Mouse (Mus musculus) C2C12 (cell line): ENCODE results near the gene Wwtr1. TPM values are rescaled to one million over a fixed set of nuclear protein-coding genes. Genes with fewer than 3 reads are reported as not detected.

ENCODE experiments used
- H3K27me3 ChIP-seq: one replicate; pipeline ENCODE4 v1.6.1; 2011; ENCODE audit not compliant: control insufficient read depth, insufficient read depth, insufficient read length
- H3K36me3 ChIP-seq: one replicate; pipeline ENCODE4 v1.6.1; 2011; ENCODE audit not compliant: control insufficient read depth, insufficient read depth
- H3K4me3 ChIP-seq: one replicate; pipeline ENCODE4 v1.5.1; 2011; ENCODE audit warnings: mild to moderate bottlenecking, control low read depth; ENCODE audit not compliant: poor library complexity, insufficient read depth, severe bottlenecking
- H3K79me2 ChIP-seq: one replicate; pipeline ENCODE4 v1.6.1; 2011; ENCODE audit not compliant: control insufficient read depth, insufficient read depth
- H3K79me3 ChIP-seq: one replicate; pipeline ENCODE4 v1.6.1; 2011; ENCODE audit warnings: low read depth, control low read depth
- H3ac ChIP-seq: one replicate; pipeline ENCODE3; 2011; ENCODE audit warnings: low read depth; ENCODE audit not compliant: control insufficient read depth, insufficient read length
- CEBPB ChIP-seq: IDR thresholded peaks from one replicate; pipeline ENCODE4 v1.6.1; 2011; ENCODE audit warnings: low read depth, mild to moderate bottlenecking, control low read depth, moderate library complexity
- CTCF ChIP-seq: IDR thresholded peaks from one replicate; pipeline ENCODE4 v1.5.1; 2011; ENCODE audit not compliant: control insufficient read depth, insufficient read depth, insufficient read length
- FOSL1 ChIP-seq: IDR thresholded peaks from one replicate; pipeline ENCODE4 v1.8.0; 2011; ENCODE audit warnings: mild to moderate bottlenecking, low read length; ENCODE audit not compliant: poor library complexity, insufficient read depth, severe bottlenecking
- MAX ChIP-seq: IDR thresholded peaks from one replicate; pipeline ENCODE4 v1.6.1; 2011; ENCODE audit warnings: mild to moderate bottlenecking, control low read depth
- MYOD1 ChIP-seq: IDR thresholded peaks from one replicate; pipeline ENCODE4 v1.6.1; 2011; ENCODE audit warnings: low read depth; ENCODE audit not compliant: control insufficient read depth, insufficient read length
- MYOG ChIP-seq: IDR thresholded peaks from one replicate; pipeline ENCODE4 v1.6.1; 2011; ENCODE audit not compliant: control insufficient read depth, insufficient read length; ENCODE audit errors: extremely low read depth
- USF1 ChIP-seq: IDR thresholded peaks from one replicate; pipeline ENCODE4 v1.6.1; 2011; ENCODE audit warnings: low read depth, mild to moderate bottlenecking, control low read depth, moderate library complexity
- polyA plus RNA-seq: library from polyadenylated mRNA; unstranded; fragments of >200 nt; fragmentation: generic; extraction: Trizol; gene quantifications from one replicate; pipeline ENCODE4 v1.2.1, GENCODE M21; 2012; ENCODE audit warnings: missing spikeins

The Wwtr1 gene
- polyA plus RNA-seq, 1 experiment, result 26.7 TPM

- H3K4me3 ChIP-seq, result no peak overlapping the region
- H3K27me3 ChIP-seq, result no peaks in the 10 kb centered on the region
- no peaks in the 10 kb centered on the region for H3K79me2 ChIP-seq
- H3ac ChIP-seq, result no peak overlapping the region
- H3K36me3 ChIP-seq, result no peaks in the 10 kb centered on the region
- no peaks in the 10 kb centered on the region for H3K79me3 ChIP-seq
- TF ChIP-seq MYOG (no peak), CEBPB (no peak), FOSL1 (no peak), USF1 (no peak), MAX (no peak), CTCF (no peak), MYOD1 (no peak)
These were observed 146.8 kb downstream of the Wwtr1 start for GRCm38 (mm10) chr3:57428682-57429464.

- H3K79me2 ChIP-seq, result no peaks in the 10 kb centered on the region
- TF ChIP-seq MYOG, result no peak
- no peak for TF ChIP-seq USF1
- no peak for TF ChIP-seq MYOD1
- TF ChIP-seq CEBPB, result no peak
- no peak for TF ChIP-seq MAX
- no peak for TF ChIP-seq FOSL1
- no peak for TF ChIP-seq CTCF
These were observed 149.4 kb downstream of the Wwtr1 start for GRCm38 (mm10) chr3:57426351-57426750.

GRCm38 (mm10) chr3:57425089-57425730 is 150.5 kb downstream of the Wwtr1 start, which contains the start of gene Tm4sf4:
Gene Tm4sf4 (plus strand): TSS chr3:57425314.
- no peak for TF ChIP-seq FOSL1
- TF ChIP-seq CEBPB, result no peak
- TF ChIP-seq MAX, result no peak
- no peak for TF ChIP-seq CTCF
- TF ChIP-seq USF1, result no peak
- no peak for TF ChIP-seq MYOD1
- TF ChIP-seq MYOG, result no peak

More at GRCm38 (mm10) chr3:57426351-57426750, 149.4 kb downstream of the Wwtr1 start:
- Histone ChIP-seq H3K4me3 (no peak overlapping the region), H3K27me3 (no peaks in the 10 kb centered on the region), H3K36me3 (no peaks in the 10 kb centered on the region), H3K79me3 (no peaks in the 10 kb centered on the region), H3ac (no peak overlapping the region)

GRCm38 (mm10) chr3:57420660-57421059 is 155.1 kb downstream of the Wwtr1 start:
- Histone ChIP-seq H3ac (no peak overlapping the region), H3K79me3 (no peaks in the 10 kb centered on the region), H3K36me3 (no peaks in the 10 kb centered on the region), H3K4me3 (no peak overlapping the region), H3K27me3 (no peaks in the 10 kb centered on the region), H3K79me2 (no peaks in the 10 kb centered on the region)
- TF ChIP-seq CEBPB (no peak), FOSL1 (peak; percentile 52)

More at GRCm38 (mm10) chr3:57425089-57425730, 150.5 kb downstream of the Wwtr1 start, which contains the start of gene Tm4sf4:
- no peaks in the 10 kb centered on the region for H3K79me2 ChIP-seq
- H3K4me3 ChIP-seq, result no peak within 1 kb of the TSS
- no peaks in the 10 kb centered on the region for H3K36me3 ChIP-seq
- no peaks in the 10 kb centered on the region for H3K79me3 ChIP-seq
- H3K27me3 ChIP-seq, result no peaks in the 10 kb centered on the region
- no peak within 1 kb of the TSS for H3ac ChIP-seq

GRCm38 (mm10) chr3:57420233-57420632 is 155.5 kb downstream of the Wwtr1 start:
- TF ChIP-seq USF1 (no peak), CEBPB (no peak), FOSL1 (no peak), MYOG (no peak), MAX (no peak)
- Histone ChIP-seq H3K36me3 (no peaks in the 10 kb centered on the region), H3K79me3 (no peaks in the 10 kb centered on the region), H3K79me2 (no peaks in the 10 kb centered on the region), H3ac (no peak overlapping the region), H3K27me3 (no peaks in the 10 kb centered on the region), H3K4me3 (no peak overlapping the region)

- H3K79me3 ChIP-seq, result no peaks in the 10 kb centered on the region
- TF ChIP-seq MAX (peak; percentile 80), FOSL1 (peak; percentile 98), CTCF (no peak), MYOG (no peak), USF1 (no peak), CEBPB (no peak), MYOD1 (no peak)
- no peaks in the 10 kb centered on the region for H3K27me3 ChIP-seq
- H3ac ChIP-seq, result no peak overlapping the region
- H3K36me3 ChIP-seq, result no peaks in the 10 kb centered on the region
- H3K4me3 ChIP-seq, result no peak overlapping the region
- no peaks in the 10 kb centered on the region for H3K79me2 ChIP-seq
These were observed 164.2 kb downstream of the Wwtr1 start for GRCm38 (mm10) chr3:57411535-57411934.
